ENCODE assay signal across 8 mouse cellular contexts in genomic region chr8:116921005-116921336, GRCm38 (mm10). TPM values are rescaled to one million over a fixed set of nuclear protein-coding genes. Genes with fewer than 3 reads are reported as not detected.
DNase-seq lines count a peak whose midpoint lies in the region; ATAC-seq and TF ChIP-seq lines count a peak whose summit lies in the region.

No protein-coding gene starts in this region.

- peaks cover 3% of the 10 kb centered on the region; the same call in 1 of the 2 replicates for H3K4me1 ChIP-seq in kidney, adult 2 months (ENCODE audit: control insufficient read depth, insufficient read depth, low read length)
- H3K4me1 ChIP-seq in G1E (ENCODE audit: insufficient read depth, low read depth, low read length): peaks cover 33% of the 10 kb centered on the region
- peaks cover 17% of the 10 kb centered on the region for H3K4me1 ChIP-seq in embryonic facial prominence, embryonic 15.5 days
- H3K4me1 ChIP-seq in limb, embryonic 14.5 days (ENCODE audit: control insufficient read depth, insufficient read depth, low read length): peaks cover 4% of the 10 kb centered on the region
- H3K4me1 ChIP-seq in stomach, embryonic 14.5 days (ENCODE audit: control insufficient read depth, insufficient read depth, low read length): peaks cover 5% of the 10 kb centered on the region; the same call in 1 of the 2 replicates

- H3K4me2 ChIP-seq in embryonic facial prominence, embryonic 15.5 days (replicated peaks): peak overlapping the region; percentile 67
- peak overlapping the region; percentile 73 for H3K4me2 ChIP-seq in limb, embryonic 14.5 days (replicated peaks; ENCODE audit: low read depth, low read length, severe bottlenecking)
- peak overlapping the region; percentile 75 for H3K4me2 ChIP-seq in stomach, embryonic 14.5 days (replicated peaks; ENCODE audit: low read depth, low read length)

- WGBS in kidney, adult 2 months: under 1% methylated on average over 22 of the region's 22 CpGs
- WGBS in embryonic facial prominence, embryonic 15.5 days: under 1% methylated on average over 22 of the region's 22 CpGs
- WGBS in limb, embryonic 14.5 days: 0% methylated on average over 22 of the region's 22 CpGs
- under 1% methylated on average over 22 of the region's 22 CpGs for WGBS in stomach, embryonic 14.5 days

- no peak for TF ChIP-seq CTCF in kidney, adult 2 months (conservative IDR thresholded peaks at IDR 0.05; ENCODE audit: insufficient read depth, insufficient read length, low read depth, low read length)
- TF ChIP-seq CTCF in G1E (IDR thresholded peaks at IDR 0.05; ENCODE audit: low read depth, low read length): no peak

- H3K9me3 ChIP-seq in G1E (replicated peaks): no peaks in the 10 kb centered on the region
- no peaks in the 10 kb centered on the region for H3K9me3 ChIP-seq in embryonic facial prominence, embryonic 15.5 days (replicated peaks)
- H3K9me3 ChIP-seq in limb, embryonic 14.5 days (ENCODE audit: control insufficient read depth, low read length): no peaks in the 10 kb centered on the region
- no peaks in the 10 kb centered on the region for H3K9me3 ChIP-seq in stomach, embryonic 14.5 days (ENCODE audit: control insufficient read depth, low read depth, low read length)

- peak overlapping the region; percentile 84 for H3K4me3 ChIP-seq in kidney, adult 2 months (ENCODE audit: insufficient read depth, low read depth, low read length)
- H3K4me3 ChIP-seq in G1E (ENCODE audit: low read depth, low read length): peak overlapping the region; percentile 89
- peak overlapping the region; percentile 91 for H3K4me3 ChIP-seq in embryonic facial prominence, embryonic 15.5 days (replicated peaks)
- peak overlapping the region; percentile 74 for H3K4me3 ChIP-seq in limb, embryonic 14.5 days (replicated peaks; ENCODE audit: low read length)
- peak overlapping the region; percentile 81 for H3K4me3 ChIP-seq in stomach, embryonic 14.5 days (ENCODE audit: low read depth, low read length)

- no peak for TF ChIP-seq POLR2A in kidney, adult 2 months (IDR thresholded peaks at IDR 0.05; ENCODE audit: low read depth, low read length)
- TF ChIP-seq POLR2A in limb, embryonic 14.5 days (IDR thresholded peaks at IDR 0.05; ENCODE audit: borderline replicate concordance, extremely low read depth, insufficient read depth, insufficient read length): no peak

- peak overlapping the region; percentile 93 for H3K27ac ChIP-seq in kidney, adult 2 months (ENCODE audit: insufficient read depth, low read depth, low read length)
- peak overlapping the region; percentile 90 for H3K27ac ChIP-seq in embryonic facial prominence, embryonic 15.5 days (replicated peaks)
- H3K27ac ChIP-seq in limb, embryonic 14.5 days (replicated peaks; ENCODE audit: low read depth, low read length): peak overlapping the region; percentile 64
- H3K27ac ChIP-seq in stomach, embryonic 14.5 days (ENCODE audit: low read length): peak overlapping the region; percentile 52

- peak overlapping the region; percentile 80 for H3K9ac ChIP-seq in embryonic facial prominence, embryonic 15.5 days
- peak overlapping the region; percentile 77 for H3K9ac ChIP-seq in limb, embryonic 14.5 days (ENCODE audit: low read depth, low read length, severe bottlenecking)
- H3K9ac ChIP-seq in stomach, embryonic 14.5 days (replicated peaks; ENCODE audit: low read depth, low read length): peak overlapping the region; percentile 81

- DNase-seq in kidney, adult 2 months: no peak
- DNase-seq in kidney, postnatal 14 days: no peak
- DNase-seq in G1E (ENCODE audit: low spot score): no peak
- no peak for DNase-seq in limb, embryonic 14.5 days (ENCODE audit: low spot score)
- DNase-seq in spleen, adult 12 weeks (ENCODE audit: low spot score): no peak
- no peak for DNase-seq in lung, postnatal 10 days

- peak; percentile 37 for ATAC-seq in G1E (ENCODE audit: extremely low read depth, insufficient number of reproducible peaks, low FRiP score, poor library complexity, severe bottlenecking)
- peak; percentile 63 for ATAC-seq in embryonic facial prominence, embryonic 15.5 days (ENCODE audit: insufficient number of reproducible peaks, low FRiP score, low TSS enrichment, low read depth)
- peak; percentile 32 for ATAC-seq in limb, embryonic 14.5 days (ENCODE audit: low FRiP score, low read depth)
- peak; percentile 62; the same call in 1 of the 2 replicates for ATAC-seq in stomach, embryonic 14.5 days (ENCODE audit: insufficient number of reproducible peaks, insufficient read depth, low FRiP score, low read depth)

- no peaks in the 10 kb centered on the region for H3K27me3 ChIP-seq in kidney, adult 2 months (replicated peaks; ENCODE audit: control insufficient read depth, insufficient read depth, low read length)
- no peaks in the 10 kb centered on the region for H3K27me3 ChIP-seq in G1E (ENCODE audit: insufficient read depth, low read length)
- no peaks in the 10 kb centered on the region for H3K27me3 ChIP-seq in embryonic facial prominence, embryonic 15.5 days
- no peaks in the 10 kb centered on the region for H3K27me3 ChIP-seq in limb, embryonic 14.5 days (ENCODE audit: control insufficient read depth, insufficient read depth, low read length)
- no peaks in the 10 kb centered on the region for H3K27me3 ChIP-seq in stomach, embryonic 14.5 days (ENCODE audit: control insufficient read depth, insufficient read depth, low read length)

- no peaks in the 10 kb centered on the region for H3K36me3 ChIP-seq in kidney, adult 2 months (ENCODE audit: control insufficient read depth, insufficient read depth, low read length)
- H3K36me3 ChIP-seq in G1E (replicated peaks): peaks cover 60% of the 10 kb centered on the region
- peaks cover 9% of the 10 kb centered on the region for H3K36me3 ChIP-seq in embryonic facial prominence, embryonic 15.5 days
- H3K36me3 ChIP-seq in limb, embryonic 14.5 days (ENCODE audit: control insufficient read depth, insufficient read depth, low read length): peaks cover 15% of the 10 kb centered on the region; the same call in 1 of the 2 replicates
- H3K36me3 ChIP-seq in stomach, embryonic 14.5 days (ENCODE audit: control insufficient read depth, insufficient read depth, low read length): peaks cover 4% of the 10 kb centered on the region

RNA-seq across cellular contexts. Expression of gene Cmc2, which starts 0.3 kb away (rescaled TPM):
- polyA plus RNA-seq in kidney, adult 2 months (2012; rRNA removed): 13.0 and 17.7 TPM in 2 replicates
- total RNA-seq in G1E (2014; fragmentation: Nextera tagmentation) (11.1 and 17.0 TPM in 2 replicates), G1E (2017) (81.3 and 123 TPM in 2 replicates)
- polyA plus RNA-seq in G1E (2012): 33.9 and 39.7 TPM in 2 replicates
- 66.8 and 73.5 TPM in 2 replicates for polyA plus RNA-seq in embryonic facial prominence, embryonic 15.5 days (2015; fragmentation: Nextera tagmentation; extraction: Ambion mirVana)
- polyA plus RNA-seq in limb, embryonic 14.5 days (2012; rRNA removed): 21.0 and 29.0 TPM in 2 replicates
- polyA plus RNA-seq in limb, embryonic 14.5 days (2014; fragmentation: Nextera tagmentation; extraction: Ambion mirVana): 69.3 and 74.7 TPM in 2 replicates
- polyA plus RNA-seq in stomach, embryonic 14.5 days (2014; fragmentation: Nextera tagmentation; extraction: Ambion mirVana): 73.4 and 86.0 TPM in 2 replicates

RNA-seq across cellular contexts. Expression of gene Cenpn, which starts 0.6 kb away (rescaled TPM):
- polyA plus RNA-seq in kidney, adult 2 months (2012; rRNA removed): 0.89 and 1.2 TPM in 2 replicates
- total RNA-seq in G1E (2014; fragmentation: Nextera tagmentation) (69.8 and 89.7 TPM in 2 replicates), G1E (2017) (49.2 and 51.8 TPM in 2 replicates)
- 4.9 and 11.2 TPM in 2 replicates for polyA plus RNA-seq in G1E (2012)
- 27.7 and 27.9 TPM in 2 replicates for polyA plus RNA-seq in embryonic facial prominence, embryonic 15.5 days (2015; fragmentation: Nextera tagmentation; extraction: Ambion mirVana)
- polyA plus RNA-seq in limb, embryonic 14.5 days (2012; rRNA removed): 36.8 and 39.7 TPM in 2 replicates
- 31.3 and 34.2 TPM in 2 replicates for polyA plus RNA-seq in limb, embryonic 14.5 days (2014; fragmentation: Nextera tagmentation; extraction: Ambion mirVana)
- 42.1 and 43.6 TPM in 2 replicates for polyA plus RNA-seq in stomach, embryonic 14.5 days (2014; fragmentation: Nextera tagmentation; extraction: Ambion mirVana)

RNA-seq across cellular contexts. Expression of gene Atmin, which starts 22.2 kb away (rescaled TPM):
- 15.9 and 17.1 TPM in 2 replicates for polyA plus RNA-seq in kidney, adult 2 months (2012; rRNA removed)
- total RNA-seq in G1E (2014; fragmentation: Nextera tagmentation) (39.1 and 40.2 TPM in 2 replicates), G1E (2017) (18.2 and 18.4 TPM in 2 replicates)
- polyA plus RNA-seq in G1E (2012): 9.8 and 13.7 TPM in 2 replicates
- polyA plus RNA-seq in embryonic facial prominence, embryonic 15.5 days (2015; fragmentation: Nextera tagmentation; extraction: Ambion mirVana): 10.9 and 12.5 TPM in 2 replicates
- polyA plus RNA-seq in limb, embryonic 14.5 days (2012; rRNA removed): 10.6 and 11.7 TPM in 2 replicates
- 11.4 and 11.8 TPM in 2 replicates for polyA plus RNA-seq in limb, embryonic 14.5 days (2014; fragmentation: Nextera tagmentation; extraction: Ambion mirVana)
- 10.9 and 12.2 TPM in 2 replicates for polyA plus RNA-seq in stomach, embryonic 14.5 days (2014; fragmentation: Nextera tagmentation; extraction: Ambion mirVana)

RNA-seq across cellular contexts. Expression of gene 1700030J22Rik, which starts 57.8 kb away (rescaled TPM):
- polyA plus RNA-seq in kidney, adult 2 months (2012; rRNA removed): 1.4 TPM in 2 replicates
- 0.24 and 1.1 TPM in 2 replicates for total RNA-seq in G1E (2014; fragmentation: Nextera tagmentation)
- total RNA-seq in G1E (2017): 0.44 and 0.52 TPM in 2 replicates
- 1.6 and 1.7 TPM in 2 replicates for polyA plus RNA-seq in G1E (2012)
- polyA plus RNA-seq in embryonic facial prominence, embryonic 15.5 days (2015; fragmentation: Nextera tagmentation; extraction: Ambion mirVana): 3.4 and 4.1 TPM in 2 replicates
- 1.1 and 1.4 TPM in 2 replicates for polyA plus RNA-seq in limb, embryonic 14.5 days (2012; rRNA removed)
- 0.74 and 0.95 TPM in 2 replicates for polyA plus RNA-seq in limb, embryonic 14.5 days (2014; fragmentation: Nextera tagmentation; extraction: Ambion mirVana)
- 1.5 and 2.0 TPM in 2 replicates for polyA plus RNA-seq in stomach, embryonic 14.5 days (2014; fragmentation: Nextera tagmentation; extraction: Ambion mirVana)
